Mouse (Mus musculus) stomach, embryonic 16.5 days (tissue): ENCODE data around the gene Ccdc50. TPM values are rescaled to one million over a fixed set of nuclear protein-coding genes. Genes with fewer than 3 reads are reported as not detected.
A peak's percentile ranks its signal among the peaks of the same experiment; 100 is the strongest.

Experiments used
- ATAC-seq: fragments of 200-750 bp; cut with Nextera tagmentation; 2 replicates; pipeline ENCODE4 v1.8.0; 2017; ENCODE audit warnings: moderate number of reproducible peaks, moderate TSS enrichment; ENCODE audit not compliant: insufficient read depth, low FRiP score
- H3K27ac ChIP-seq: fragments of 300-500 bp; sonication (generic); 2 replicates; pipeline ENCODE4 v1.5.1; 2014; ENCODE audit warnings: low read length
- H3K27me3 ChIP-seq: fragments of 300-500 bp; sonication (generic); 2 replicates; pipeline ENCODE4 v1.6.1; 2014; ENCODE audit warnings: low read length, control low read depth, mixed read lengths; ENCODE audit not compliant: control insufficient read depth, insufficient read depth
- H3K36me3 ChIP-seq: fragments of 300-500 bp; sonication (generic); 2 replicates; pipeline ENCODE4 v1.6.1; 2014; ENCODE audit warnings: low read length; ENCODE audit not compliant: control insufficient read depth, insufficient read depth
- H3K4me1 ChIP-seq: fragments of 300-500 bp; sonication (generic); 2 replicates; pipeline ENCODE4 v1.6.1; 2014; ENCODE audit warnings: low read length, control low read depth, mixed read lengths; ENCODE audit not compliant: control insufficient read depth, insufficient read depth
- H3K4me2 ChIP-seq: fragments of 300-500 bp; sonication (generic); 2 replicates; pipeline ENCODE4 v1.6.1; 2014; ENCODE audit warnings: low read depth, low read length, mixed read lengths
- H3K4me3 ChIP-seq: fragments of 300-500 bp; sonication (generic); replicated peaks from 2 replicates; pipeline ENCODE4 v1.5.1; 2014; ENCODE audit warnings: mild to moderate bottlenecking, low read length
- H3K9ac ChIP-seq: fragments of 300-500 bp; sonication (generic); 2 replicates; pipeline ENCODE4 v1.6.1; 2014; ENCODE audit warnings: low read length
- H3K9me3 ChIP-seq: fragments of 300-500 bp; sonication (generic); replicated peaks from 2 replicates; pipeline ENCODE4 v1.6.1; 2016; ENCODE audit warnings: low read length, control low read depth; ENCODE audit not compliant: control insufficient read depth
- WGBS: fragments of 180-500 bp; shearing (Covaris S2); extraction: QIAGEN DNeasy Blood & Tissue Kit; methylation state at CpG from one replicate; pipeline ENCODE4 v1.1.7; 2014; 5-methylcytosine and 5-hydroxymethylcytosine counted together
- polyA plus RNA-seq: library from polyadenylated mRNA; unstranded; fragments of >200 nt; fragmentation: Nextera tagmentation; extraction: Ambion mirVana; gene quantifications from 2 replicates; pipeline ENCODE4 v1.2.1, GENCODE M21; 2015

Gene Ccdc50
- polyA plus RNA-seq, 1 experiment from 2014 or later: 43.1 TPM

DNA sequence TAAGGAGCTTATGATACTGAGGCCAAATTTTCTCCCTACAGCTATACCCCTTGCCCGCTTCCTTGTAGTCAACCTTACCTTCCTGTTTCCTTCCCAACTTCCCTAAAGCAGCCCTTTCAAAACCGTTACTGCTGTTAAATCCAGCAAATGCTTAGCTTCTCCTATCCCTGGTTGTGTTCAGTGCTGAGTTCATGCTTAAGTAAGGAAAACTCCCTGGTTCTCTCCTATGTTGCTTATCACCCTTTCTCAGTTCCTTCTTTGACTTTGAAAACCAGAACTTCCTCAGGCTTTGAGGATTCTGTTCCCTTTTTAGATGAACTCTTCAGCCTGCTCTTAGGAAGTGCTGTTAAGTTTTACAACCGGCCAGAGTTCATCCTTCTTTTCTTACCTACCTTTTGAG is 14.5 kb upstream of the Ccdc50 start:
- no peaks in the 10 kb centered on the region for H3K27me3 ChIP-seq
- 71% methylated on average over 3 of the region's 3 CpGs for WGBS
- H3K4me3 ChIP-seq: no peak overlapping the region
- no peak overlapping the region for H3K27ac ChIP-seq
- H3K36me3 ChIP-seq: no peaks in the 10 kb centered on the region
- no peak overlapping the region for H3K4me2 ChIP-seq
- no peak for ATAC-seq
- no peaks in the 10 kb centered on the region for H3K9me3 ChIP-seq
- no peaks in the 10 kb centered on the region for H3K4me1 ChIP-seq
- no peak overlapping the region for H3K9ac ChIP-seq

DNA sequence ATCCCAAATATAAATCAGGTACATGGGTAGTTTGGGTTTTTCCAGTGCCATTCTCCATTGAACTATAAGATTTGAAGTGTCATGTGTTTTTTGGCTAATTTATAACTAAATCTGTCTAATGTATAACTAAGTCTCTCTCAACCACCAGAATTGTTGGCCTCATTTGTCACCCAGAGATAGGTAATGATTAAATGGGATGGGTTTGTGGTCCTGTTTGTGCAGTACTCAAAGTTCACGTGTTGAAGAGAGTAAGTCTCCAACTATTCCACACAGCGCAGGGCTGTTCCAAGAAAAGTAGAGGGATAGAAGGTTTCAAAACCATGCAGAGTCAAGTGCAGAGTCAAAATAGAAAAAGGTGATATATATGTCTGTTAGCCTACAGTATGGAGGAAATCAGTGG is 13.4 kb upstream of the Ccdc50 start:
- H3K9me3 ChIP-seq: no peaks in the 10 kb centered on the region
- no peaks in the 10 kb centered on the region for H3K36me3 ChIP-seq
- no peak overlapping the region for H3K27ac ChIP-seq
- no peaks in the 10 kb centered on the region for H3K27me3 ChIP-seq
- no peak overlapping the region for H3K4me2 ChIP-seq
- no peaks in the 10 kb centered on the region for H3K4me1 ChIP-seq
- WGBS: 66% methylated on average over 2 of the region's 2 CpGs
- no peak overlapping the region for H3K9ac ChIP-seq
- H3K4me3 ChIP-seq: no peak overlapping the region
- no peak for ATAC-seq

DNA sequence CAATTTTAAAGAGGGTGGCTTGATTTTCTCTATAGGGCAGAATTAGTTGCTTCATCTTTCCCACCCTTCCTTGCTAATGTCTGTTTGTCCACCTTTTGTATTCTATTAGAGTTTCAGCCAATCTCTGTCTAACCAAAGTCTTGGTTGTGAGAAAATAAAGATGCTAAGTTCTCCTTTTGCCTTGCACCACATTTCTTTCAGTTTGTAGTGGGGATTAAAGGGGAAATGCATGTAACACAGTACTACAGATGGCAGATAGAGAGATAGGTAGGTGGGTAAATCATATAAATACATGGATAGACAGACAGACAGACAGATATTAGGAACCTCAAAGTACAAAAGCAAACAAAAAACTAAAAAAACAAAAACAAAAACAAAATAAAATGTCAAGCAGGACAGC is 12.1 kb upstream of the Ccdc50 start:
- H3K9ac ChIP-seq: no peak overlapping the region
- ATAC-seq: no peak
- H3K4me2 ChIP-seq: no peak overlapping the region
- H3K27ac ChIP-seq: no peak overlapping the region
- no peaks in the 10 kb centered on the region for H3K4me1 ChIP-seq
- H3K27me3 ChIP-seq: no peaks in the 10 kb centered on the region
- H3K4me3 ChIP-seq: no peak overlapping the region
- no peaks in the 10 kb centered on the region for H3K9me3 ChIP-seq
- no peaks in the 10 kb centered on the region for H3K36me3 ChIP-seq

DNA sequence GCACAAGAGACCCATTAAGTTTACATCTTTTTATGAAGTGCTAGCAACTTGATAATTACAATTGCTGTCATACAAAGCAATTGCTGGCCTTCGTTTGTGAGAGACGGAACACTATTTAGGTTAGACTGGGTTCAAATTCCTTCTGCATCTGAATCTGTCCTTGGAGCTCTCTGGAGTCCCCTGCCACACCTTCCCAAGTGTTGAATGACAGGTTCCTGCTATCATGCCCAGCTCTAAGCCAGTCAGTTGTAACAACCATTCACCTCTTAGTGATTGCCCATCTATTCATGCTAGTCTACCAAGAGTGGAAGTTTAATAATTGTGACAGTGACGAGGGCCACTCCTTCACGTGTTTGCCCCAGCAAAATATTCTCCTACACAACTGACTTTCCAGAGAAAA is 6.5 kb upstream of the Ccdc50 start:
- ATAC-seq: no peak
- Histone ChIP-seq H3K27ac (no peak overlapping the region), H3K27me3 (no peaks in the 10 kb centered on the region), H3K36me3 (no peaks in the 10 kb centered on the region), H3K4me1 (no peaks in the 10 kb centered on the region), H3K9me3 (no peaks in the 10 kb centered on the region), H3K4me2 (no peak overlapping the region), H3K9ac (no peak overlapping the region), H3K4me3 (no peak overlapping the region)
- 80% methylated on average over 4 of the region's 4 CpGs for WGBS

DNA sequence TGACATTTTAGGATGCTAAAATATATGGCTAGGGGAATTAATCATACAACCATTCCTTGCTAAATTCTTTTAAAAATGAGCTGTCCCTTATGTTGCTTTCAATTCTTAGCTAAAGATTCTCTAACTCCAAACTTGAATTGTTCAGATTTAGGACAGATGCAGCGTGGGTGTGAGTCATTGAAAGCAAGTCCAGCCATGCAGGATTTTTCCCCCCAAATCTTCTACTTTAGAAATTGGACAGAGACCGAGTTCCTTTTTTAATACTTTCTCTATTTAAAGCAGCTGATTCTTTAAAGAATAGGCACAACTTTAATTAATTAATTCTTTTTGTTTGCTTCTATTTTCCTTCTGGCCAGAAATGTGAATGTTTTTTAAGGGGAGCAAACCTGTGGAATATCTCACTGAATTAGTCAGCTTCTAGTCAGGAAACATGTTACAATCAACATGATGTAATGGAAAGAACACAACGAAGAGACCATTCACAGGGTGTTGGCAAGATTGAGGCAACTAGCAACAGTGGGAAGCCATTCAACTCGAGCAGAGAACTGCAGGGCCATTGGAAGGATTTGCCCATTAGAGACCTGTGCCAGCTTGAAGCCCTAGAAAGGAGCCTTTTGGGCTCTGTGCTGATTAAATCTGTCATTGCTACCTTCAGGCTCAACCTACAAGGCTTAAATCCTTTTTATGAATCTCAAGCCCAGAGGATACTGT is 3.6 kb upstream of the Ccdc50 start:
- no peak for ATAC-seq
- no peaks in the 10 kb centered on the region for H3K27me3 ChIP-seq
- no peak overlapping the region for H3K27ac ChIP-seq
- H3K4me1 ChIP-seq: peaks cover 7% of the 10 kb centered on the region
- no peak overlapping the region for H3K4me3 ChIP-seq
- H3K4me2 ChIP-seq: no peak overlapping the region
- no peaks in the 10 kb centered on the region for H3K9me3 ChIP-seq
- H3K9ac ChIP-seq: no peak overlapping the region
- H3K36me3 ChIP-seq: no peaks in the 10 kb centered on the region
- 70% methylated on average over 4 of the region's 4 CpGs for WGBS

DNA sequence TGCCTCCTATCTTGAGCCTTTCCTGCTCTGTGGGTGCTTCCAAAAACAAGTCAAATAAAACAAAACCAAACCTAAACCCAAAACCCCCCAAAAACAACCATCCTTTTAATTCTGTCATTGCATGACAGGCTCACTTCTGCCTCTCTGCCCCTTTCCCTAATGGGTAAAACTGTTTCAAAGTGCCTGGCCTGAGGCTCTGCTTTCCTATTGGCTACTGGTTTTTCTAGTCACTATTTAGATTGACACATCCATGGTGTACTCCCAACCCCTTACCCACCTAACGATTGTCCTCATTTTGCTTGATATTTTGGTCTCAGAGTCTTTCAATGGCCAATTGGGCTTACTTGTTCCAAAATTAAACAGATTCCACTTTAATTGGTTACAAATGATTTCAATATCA is 3.0 kb upstream of the Ccdc50 start:
- no peak for ATAC-seq
- Histone ChIP-seq H3K9ac (no peak overlapping the region), H3K9me3 (no peaks in the 10 kb centered on the region), H3K4me2 (no peak overlapping the region), H3K27ac (no peak overlapping the region), H3K36me3 (no peaks in the 10 kb centered on the region), H3K4me1 (peaks cover 11% of the 10 kb centered on the region), H3K4me3 (no peak overlapping the region), H3K27me3 (no peaks in the 10 kb centered on the region)
- 88% methylated on average over 1 of the region's 1 CpGs for WGBS

DNA sequence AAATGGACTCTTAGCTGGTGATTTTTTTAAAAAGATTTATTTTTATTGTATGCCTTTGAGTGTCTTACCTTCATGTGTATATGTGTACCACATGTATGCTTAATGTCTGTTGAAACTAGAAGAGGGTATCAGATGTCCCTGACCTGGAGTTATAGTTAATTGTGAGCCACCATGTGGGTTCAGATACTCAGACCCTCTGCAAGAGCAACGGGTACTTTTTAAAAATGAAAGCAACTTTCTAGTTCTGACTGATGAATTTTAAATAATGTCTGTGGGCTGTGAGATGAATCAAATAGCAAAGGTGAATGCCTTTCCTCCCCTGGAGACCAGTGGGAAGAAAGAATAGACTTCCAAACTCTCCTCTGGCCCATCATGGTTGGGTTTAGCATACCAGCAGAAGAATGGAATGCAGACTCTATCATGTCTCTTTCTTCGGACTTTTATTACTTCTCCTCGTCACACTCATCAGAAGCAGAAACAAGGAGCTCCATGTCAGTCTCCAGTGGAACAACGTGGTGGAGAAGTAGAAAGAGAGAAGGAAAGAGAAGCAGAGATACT is 1.7 kb upstream of the Ccdc50 start:
- Histone ChIP-seq H3K4me3 (no peak overlapping the region), H3K36me3 (no peaks in the 10 kb centered on the region), H3K27me3 (no peaks in the 10 kb centered on the region), H3K27ac (no peak overlapping the region), H3K9me3 (no peaks in the 10 kb centered on the region), H3K9ac (no peak overlapping the region), H3K4me2 (no peak overlapping the region), H3K4me1 (peaks cover 16% of the 10 kb centered on the region)
- 63% methylated on average over 4 of the region's 4 CpGs for WGBS
- no peak for ATAC-seq

DNA sequence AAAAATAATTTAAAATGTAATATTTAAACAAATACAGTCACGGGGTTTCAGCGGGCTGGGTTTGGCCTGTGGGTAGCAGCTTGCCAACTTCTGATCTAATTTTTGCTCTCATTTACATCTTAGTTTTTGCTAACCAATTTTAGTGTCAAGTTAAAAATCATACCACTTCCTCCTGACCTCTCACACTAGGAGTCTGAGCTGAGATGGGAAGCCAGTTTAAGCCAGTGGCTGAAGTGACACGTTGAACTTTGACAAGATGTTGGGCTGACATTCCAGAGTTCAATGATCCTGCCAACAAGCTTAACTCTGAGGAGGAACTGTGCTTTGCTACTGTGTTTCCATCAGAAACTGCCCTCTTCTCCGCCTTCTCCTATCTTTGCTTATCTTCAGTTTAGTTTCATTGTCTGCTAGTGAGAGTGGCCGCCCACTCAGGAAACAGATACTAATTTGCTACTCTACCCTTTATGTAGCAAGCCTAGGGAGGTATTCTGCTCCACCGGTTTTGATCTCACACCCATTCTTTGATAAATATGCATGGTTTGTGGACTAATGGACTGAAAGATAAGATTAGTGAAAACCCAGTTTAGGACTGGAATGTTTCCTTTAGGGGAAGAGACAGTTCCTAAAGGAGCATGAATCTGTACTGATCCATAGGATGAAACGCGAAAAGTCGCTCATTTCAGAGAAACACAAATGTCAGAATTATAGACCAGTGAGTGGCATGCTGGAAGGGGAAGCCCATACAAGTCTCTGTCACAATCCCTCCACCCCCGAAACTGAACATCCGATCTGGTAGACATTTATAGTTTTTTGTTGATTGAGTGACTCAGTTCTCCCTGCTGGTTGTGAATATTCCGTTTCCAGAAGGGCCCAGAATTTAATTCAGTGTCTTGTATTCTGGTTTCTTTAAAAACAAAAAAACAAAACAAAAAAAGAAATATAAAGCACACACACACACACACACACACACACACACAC is 746 bp upstream of the Ccdc50 start:
- no peaks in the 10 kb centered on the region for H3K9me3 ChIP-seq
- peak overlapping the region; percentile 74 for H3K4me3 ChIP-seq
- ATAC-seq: peak; percentile 59
- peaks cover 21% of the 10 kb centered on the region for H3K4me1 ChIP-seq
- no peaks in the 10 kb centered on the region for H3K36me3 ChIP-seq
- H3K27me3 ChIP-seq: no peaks in the 10 kb centered on the region
- H3K4me2 ChIP-seq: peak overlapping the region; percentile 87
- peak overlapping the region; percentile 54 for H3K9ac ChIP-seq
- peak overlapping the region; percentile 90 for H3K27ac ChIP-seq
- WGBS: 32% methylated on average over 12 of the region's 12 CpGs
